Mouse (Mus musculus) megakaryocyte, embryonic 14.5 days (primary cell): ENCODE measurements around the gene Hoxa10.

Experiments used
- FLI1 ChIP-seq: IDR thresholded peaks from 2 replicates; pipeline ENCODE4 v1.6.1; 2012; ENCODE audit warnings: low read length, inconsistent platforms, mixed read lengths
- GATA1 ChIP-seq: IDR thresholded peaks from 3 replicates; pipeline ENCODE4 v1.6.1; 2012; ENCODE audit warnings: mixed read lengths, low read length, inconsistent platforms, borderline replicate concordance

GRCm38 (mm10) chr6:52185834-52186233 lies 54.8 kb downstream of the Hoxa10 start:
- TF ChIP-seq GATA1 (no peak), FLI1 (no peak)
